Mouse (Mus musculus) bone marrow, adult 2 months (tissue): ENCODE results near the gene LTO1.

Experiments
- CTCF ChIP-seq: fragments of 200-500 bp; IDR thresholded peaks from 2 replicates; pipeline ENCODE4 v1.5.1; 2011; ENCODE audit warnings: low read length, control low read depth; ENCODE audit not compliant: control insufficient read depth, insufficient read depth
- POLR2A ChIP-seq: fragments of 200-500 bp; IDR thresholded peaks from 2 replicates; pipeline ENCODE4 v1.6.1; 2011; ENCODE audit warnings: low read depth, mild to moderate bottlenecking, control low read depth, low read length, borderline replicate concordance; ENCODE audit not compliant: control insufficient read depth

- TF ChIP-seq CTCF (no peak), POLR2A (no peak)
Observed at GRCm38 (mm10) chr7:144970997-144971768, 56.3 kb downstream of the LTO1 start.
